Mouse (Mus musculus) B cell, adult 67 days (primary cell): ENCODE data around the gene Btbd35f27. TPM values are rescaled to one million over a fixed set of nuclear protein-coding genes. Genes with fewer than 3 reads are reported as not detected.

Experiments
- total RNA-seq, 2 experiments: library from RNA; stranded (reverse); gene quantifications; 4 replicates each; pipeline ENCODE4 v1.2.4; 2023

The Btbd35f27 gene
- total RNA-seq, result not detected

DNA sequence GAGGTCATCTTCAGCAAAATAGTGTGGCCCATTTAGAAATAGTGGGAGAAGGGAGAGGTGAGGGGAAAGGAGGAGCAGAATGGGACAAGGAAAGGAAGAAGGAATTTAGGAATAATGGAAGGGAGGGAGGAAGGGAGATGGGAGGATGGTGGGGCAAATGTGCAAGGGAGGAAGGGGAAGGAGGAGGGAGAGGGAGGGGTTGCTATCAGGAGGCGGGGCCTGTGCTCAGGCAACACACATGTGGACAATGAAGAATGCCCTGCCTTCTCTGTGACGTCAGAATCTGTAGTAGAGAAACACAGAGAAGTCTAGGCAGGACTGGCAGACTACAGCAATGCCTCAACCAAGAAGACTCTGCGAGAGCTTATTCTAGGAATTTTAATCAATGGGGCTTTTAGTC is at the start of gene Btbd35f27:
Gene Btbd35f27, plus strand, starts transcription at position 301 of the 400 bp plus-strand sequence.

Other genes with a start within 250 kb of the Btbd35f27 start
- not detected for gene Btbd35f4, start 151.6 kb upstream of the Btbd35f27 start, total RNA-seq